Mouse (Mus musculus) hindbrain, embryonic 16.5 days (tissue): ENCODE measurements around the gene Tmem51. TPM values are rescaled to one million over a fixed set of nuclear protein-coding genes. Genes with fewer than 3 reads are reported as not detected.
A peak's percentile ranks its signal among the peaks of the same experiment; 100 is the strongest.

Source experiments
- ATAC-seq: fragments of 200-750 bp; cut with Nextera tagmentation; 2 replicates; pipeline ENCODE4 v1.8.0; 2017; ENCODE audit warnings: moderate TSS enrichment, moderate library complexity
- H3K27ac ChIP-seq: fragments of 300-500 bp; sonication (generic); 2 replicates; pipeline ENCODE4 v1.5.1; 2014; ENCODE audit warnings: low read depth, mild to moderate bottlenecking, control low read depth, low read length, moderate library complexity
- H3K27me3 ChIP-seq: fragments of 300-500 bp; sonication (generic); replicated peaks from 2 replicates; pipeline ENCODE4 v1.6.1; 2014; ENCODE audit warnings: low read length; ENCODE audit not compliant: control insufficient read depth, insufficient read depth
- H3K36me3 ChIP-seq: fragments of 300-500 bp; sonication (generic); 2 replicates; pipeline ENCODE4 v1.6.1; 2014; ENCODE audit warnings: mild to moderate bottlenecking, low read length, moderate library complexity, mixed read lengths; ENCODE audit not compliant: control insufficient read depth, insufficient read depth
- H3K4me1 ChIP-seq: fragments of 300-500 bp; sonication (generic); 2 replicates; pipeline ENCODE4 v1.6.1; 2014; ENCODE audit warnings: low read depth, low read length; ENCODE audit not compliant: control insufficient read depth, insufficient read depth
- H3K4me2 ChIP-seq: fragments of 300-500 bp; sonication (generic); 2 replicates; pipeline ENCODE4 v1.6.1; 2014; ENCODE audit warnings: mild to moderate bottlenecking, low read length, control low read depth, moderate library complexity
- H3K4me3 ChIP-seq: fragments of 300-500 bp; sonication (generic); 2 replicates; pipeline ENCODE4 v1.5.1; 2014; ENCODE audit warnings: mild to moderate bottlenecking, low read length, control low read depth, moderate library complexity
- H3K9ac ChIP-seq: fragments of 300-500 bp; sonication (generic); 2 replicates; pipeline ENCODE4 v1.6.1; 2014; ENCODE audit warnings: low read depth, mild to moderate bottlenecking, control low read depth, low read length, moderate library complexity
- H3K9me3 ChIP-seq: fragments of 300-500 bp; sonication (generic); 2 replicates; pipeline ENCODE4 v1.6.1; 2014; ENCODE audit warnings: mild to moderate bottlenecking, low read length, moderate library complexity; ENCODE audit not compliant: control insufficient read depth
- WGBS: fragments of 180-500 bp; shearing (Covaris S2); extraction: QIAGEN DNeasy Blood & Tissue Kit; methylation state at CpG from one replicate; pipeline ENCODE4 v1.1.7; 2014; 5-methylcytosine and 5-hydroxymethylcytosine counted together
- polyA plus RNA-seq: library from polyadenylated mRNA; unstranded; fragments of >200 nt; fragmentation: Nextera tagmentation; extraction: Ambion mirVana; gene quantifications from 2 replicates; pipeline ENCODE4 v1.2.1, GENCODE M21; 2015

Gene Tmem51
- polyA plus RNA-seq, 1 experiment from 2014 or later: 8.2 TPM

GRCm38 (mm10) chr4:142017686-142018085 is 66.4 kb downstream of the Tmem51 start:
- Histone ChIP-seq H3K36me3 (no peaks in the 10 kb centered on the region), H3K4me3 (no peak overlapping the region), H3K27ac (no peak overlapping the region), H3K9me3 (no peaks in the 10 kb centered on the region), H3K4me1 (peaks cover 11% of the 10 kb centered on the region), H3K4me2 (no peak overlapping the region), H3K27me3 (peaks cover 3% of the 10 kb centered on the region), H3K9ac (no peak overlapping the region)
- no peak for ATAC-seq
- WGBS: 62% methylated on average over 15 of the region's 15 CpGs

- under 1% methylated on average over 43 of the region's 46 CpGs for WGBS
- ATAC-seq: peak; percentile 85
- peak within 1 kb of the TSS; percentile 84 for H3K4me2 ChIP-seq
- H3K36me3 ChIP-seq: no peaks in the 10 kb centered on the region
- peaks cover 11% of the 10 kb centered on the region for H3K4me1 ChIP-seq
- peak within 1 kb of the TSS; percentile 45; the same call in 1 of the 2 replicates for H3K27ac ChIP-seq
- H3K4me3 ChIP-seq: peak within 1 kb of the TSS; percentile 51
- H3K27me3 ChIP-seq: peaks cover 3% of the 10 kb centered on the region
- H3K9ac ChIP-seq: peak within 1 kb of the TSS; percentile 64
- no peaks in the 10 kb centered on the region for H3K9me3 ChIP-seq
These were observed 69.2 kb downstream of the Tmem51 start, which contains the start of gene Fhad1 for GRCm38 (mm10) chr4:142014659-142015608. Fhad1 (minus strand) TSS chr4:142015082.

- H3K27me3 ChIP-seq: no peaks in the 10 kb centered on the region
- no peak for ATAC-seq
- WGBS: 91% methylated on average over 13 of the region's 13 CpGs
- H3K9ac ChIP-seq: no peak overlapping the region
- peaks cover 11% of the 10 kb centered on the region for H3K4me1 ChIP-seq
- H3K36me3 ChIP-seq: no peaks in the 10 kb centered on the region
- no peak overlapping the region for H3K4me3 ChIP-seq
- no peaks in the 10 kb centered on the region for H3K9me3 ChIP-seq
- no peak overlapping the region for H3K27ac ChIP-seq
- no peak overlapping the region for H3K4me2 ChIP-seq
These were observed 72.9 kb downstream of the Tmem51 start for GRCm38 (mm10) chr4:142011236-142011635.

GRCm38 (mm10) chr4:142010441-142010840 is 73.7 kb downstream of the Tmem51 start:
- H3K27me3 ChIP-seq: no peaks in the 10 kb centered on the region
- no peak overlapping the region for H3K9ac ChIP-seq
- no peaks in the 10 kb centered on the region for H3K9me3 ChIP-seq
- no peak overlapping the region for H3K4me2 ChIP-seq
- WGBS: 85% methylated on average over 7 of the region's 7 CpGs
- H3K4me3 ChIP-seq: no peak overlapping the region
- H3K4me1 ChIP-seq: peaks cover 10% of the 10 kb centered on the region
- no peak for ATAC-seq
- H3K27ac ChIP-seq: no peak overlapping the region
- H3K36me3 ChIP-seq: no peaks in the 10 kb centered on the region

GRCm38 (mm10) chr4:142008206-142008605 is 75.9 kb downstream of the Tmem51 start:
- Histone ChIP-seq H3K4me1 (peaks cover 4% of the 10 kb centered on the region; the same call in 1 of the 2 replicates), H3K4me3 (no peak overlapping the region), H3K9me3 (no peaks in the 10 kb centered on the region), H3K36me3 (no peaks in the 10 kb centered on the region), H3K4me2 (no peak overlapping the region), H3K9ac (no peak overlapping the region), H3K27ac (no peak overlapping the region), H3K27me3 (no peaks in the 10 kb centered on the region)
- no peak for ATAC-seq
- WGBS: 80% methylated on average over 11 of the region's 11 CpGs

GRCm38 (mm10) chr4:142000581-142000980 is 83.5 kb downstream of the Tmem51 start:
- H3K27ac ChIP-seq: no peak overlapping the region
- H3K4me2 ChIP-seq: no peak overlapping the region
- ATAC-seq: no peak
- H3K4me3 ChIP-seq: no peak overlapping the region
- no peaks in the 10 kb centered on the region for H3K9me3 ChIP-seq
- H3K36me3 ChIP-seq: no peaks in the 10 kb centered on the region
- 58% methylated on average over 9 of the region's 9 CpGs for WGBS
- H3K27me3 ChIP-seq: no peaks in the 10 kb centered on the region
- peaks cover 4% of the 10 kb centered on the region; the same call in 1 of the 2 replicates for H3K4me1 ChIP-seq
- no peak overlapping the region for H3K9ac ChIP-seq

GRCm38 (mm10) chr4:141999494-142000074 is 84.5 kb downstream of the Tmem51 start:
- Histone ChIP-seq H3K4me1 (0 out of 2 replicates have a peak, but pooled peaks cover 3% of the 10 kb centered on the region), H3K4me2 (no peak overlapping the region), H3K36me3 (no peaks in the 10 kb centered on the region), H3K27ac (no peak overlapping the region), H3K27me3 (no peaks in the 10 kb centered on the region), H3K9me3 (no peaks in the 10 kb centered on the region), H3K9ac (no peak overlapping the region), H3K4me3 (no peak overlapping the region)
- 51% methylated on average over 7 of the region's 7 CpGs for WGBS
- no peak for ATAC-seq

GRCm38 (mm10) chr4:141998282-141998821 is 85.8 kb downstream of the Tmem51 start:
- 22% methylated on average over 11 of the region's 11 CpGs for WGBS
- ATAC-seq: peak; percentile 92
- Histone ChIP-seq H3K4me1 (0 out of 2 replicates have a peak, but pooled peaks cover 3% of the 10 kb centered on the region), H3K9ac (peak overlapping the region; percentile 24), H3K4me2 (peak overlapping the region; percentile 53), H3K9me3 (no peaks in the 10 kb centered on the region), H3K36me3 (no peaks in the 10 kb centered on the region), H3K27me3 (no peaks in the 10 kb centered on the region), H3K4me3 (peak overlapping the region; percentile 34), H3K27ac (no peak overlapping the region)

GRCm38 (mm10) chr4:141996880-141997279 is 87.2 kb downstream of the Tmem51 start:
- Histone ChIP-seq H3K9ac (no peak overlapping the region), H3K4me2 (no peak overlapping the region), H3K4me3 (no peak overlapping the region), H3K27me3 (no peaks in the 10 kb centered on the region; the same call in 1 of the 2 replicates), H3K36me3 (no peaks in the 10 kb centered on the region), H3K9me3 (no peaks in the 10 kb centered on the region), H3K4me1 (0 out of 2 replicates have a peak, but pooled peaks cover 3% of the 10 kb centered on the region), H3K27ac (no peak overlapping the region)
- no peak for ATAC-seq
- WGBS: 76% methylated on average over 3 of the region's 3 CpGs
